Mouse (Mus musculus): ENCODE results near the gene Krtap31-2.

Krtap31-2 gene

GRCm38 (mm10) chr11:99935991-99936390 lies at the start of gene Krtap31-2:
TSS of gene Krtap31-2 (plus strand) at chr11:99936291.
- DNase-seq = no peak

- no peak for DNase-seq
These were observed 28.5 kb upstream of the Krtap31-2 start, which contains the start of gene Krtap31-1 for GRCm38 (mm10) chr11:99907620-99908019. TSS of gene Krtap31-1 (plus strand) at chr11:99907920.

- DNase-seq = no peak
These were observed 21.6 kb upstream of the Krtap31-2 start, which contains the start of gene Gm11565 for GRCm38 (mm10) chr11:99914451-99914850. TSS of gene Gm11565 (plus strand) at chr11:99914751.

- no peak for DNase-seq
These were observed 1.7 kb downstream of the Krtap31-2 start for GRCm38 (mm10) chr11:99937751-99938264.

- DNase-seq = no peak
These were observed 12.1 kb downstream of the Krtap31-2 start, which contains the start of gene Krtap9-5 for GRCm38 (mm10) chr11:99948175-99948574. TSS of gene Krtap9-5 (plus strand) at chr11:99948475.

- DNase-seq = no peak
These were observed 28.1 kb downstream of the Krtap31-2 start for GRCm38 (mm10) chr11:99964213-99964612.

GRCm38 (mm10) chr11:99965961-99966360 lies 29.9 kb downstream of the Krtap31-2 start:
- DNase-seq = no peak

GRCm38 (mm10) chr11:99978953-99979352 lies 42.9 kb downstream of the Krtap31-2 start, which contains the start of gene Krtap29-1:
TSS of gene Krtap29-1 (minus strand) at chr11:99979053.
- DNase-seq = no peak

- no peak for DNase-seq
These were observed 46.6 kb downstream of the Krtap31-2 start for GRCm38 (mm10) chr11:99982731-99983130.

- no peak for DNase-seq
These were observed 47.4 kb downstream of the Krtap31-2 start for GRCm38 (mm10) chr11:99983442-99983841.

- no peak for DNase-seq
These were observed 49.4 kb downstream of the Krtap31-2 start for GRCm38 (mm10) chr11:99985291-99986092.

- no peak for DNase-seq
These were observed 50.1 kb downstream of the Krtap31-2 start, which contains the start of gene Krtap16-1 for GRCm38 (mm10) chr11:99986180-99986647. TSS of gene Krtap16-1 (minus strand) at chr11:99986597.
